Mouse (Mus musculus): Measurements from ENCODE around the gene Nr2f1.

GRCm38 (mm10) chr13:78211231-78212010 lies 11.9 kb upstream of the Nr2f1 start:
- no peak for TF ChIP-seq CTCF (conservative IDR thresholded peaks at IDR 0.05; ENCODE audit: insufficient read depth, insufficient read length, low read depth, low read length)
- TF ChIP-seq POLR2A (IDR thresholded peaks at IDR 0.05; ENCODE audit: low read depth, low read length) = no peak

Measured in kidney, adult 2 months (tissue).